Mouse (Mus musculus) testis, adult 2 months (tissue): Measurements from ENCODE around the gene Tmem182.

Source experiments
- CTCF ChIP-seq: fragments of 200-500 bp; IDR thresholded peaks from 2 replicates; pipeline ENCODE4 v1.5.1; 2012; ENCODE audit warnings: low read depth, mild to moderate bottlenecking, inconsistent platforms, low read length, moderate library complexity; ENCODE audit not compliant: control insufficient read depth, insufficient read depth, insufficient replicate concordance
- POLR2A ChIP-seq: fragments of 200-500 bp; IDR thresholded peaks from 2 replicates; pipeline ENCODE4 v1.6.1; 2012; ENCODE audit warnings: low read depth, mild to moderate bottlenecking, inconsistent platforms, low read length, moderate library complexity; ENCODE audit not compliant: control insufficient read depth

GRCm38 (mm10) chr1:40874456-40875375, 69.3 kb downstream of the Tmem182 start:
- TF ChIP-seq CTCF (no peak), POLR2A (no peak)
